Mouse (Mus musculus): Measurements from ENCODE around the gene Naa80. TPM values are rescaled to one million over a fixed set of nuclear protein-coding genes. Genes with fewer than 3 reads are reported as not detected.
A peak's percentile ranks its signal among the peaks of the same experiment; 100 is the strongest.
"Not testable (repeated sequence)": the region's sequence is repeated elsewhere in the genome, so short reads cannot be mapped to it uniquely, and the experiment has no call there.

Gene Naa80
- polyA plus RNA-seq, 1 experiment: 11.3 TPM

DNA sequence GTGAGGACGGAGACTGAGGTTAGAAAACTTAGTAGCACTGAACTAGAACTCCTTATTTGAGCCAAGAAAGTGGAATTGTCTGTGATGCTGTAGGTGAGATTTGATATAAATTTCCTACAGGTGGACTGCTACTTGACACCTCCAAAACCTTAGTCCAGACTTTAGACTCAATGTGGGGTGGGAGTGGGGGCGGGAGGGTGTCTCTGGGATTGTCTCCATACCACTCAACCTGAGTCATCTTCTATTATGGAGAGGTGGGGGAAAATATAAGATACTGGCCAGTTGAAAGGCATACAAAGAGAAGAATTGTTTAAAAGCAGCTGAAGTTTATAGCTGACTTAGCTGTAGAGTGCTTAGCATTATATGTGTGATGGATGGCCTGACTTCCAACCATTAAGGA lies 23.0 kb upstream of the Naa80 start:
- Histone ChIP-seq H3K4me1 (ENCODE audit: control insufficient read depth, insufficient read depth, low read length) (peaks cover 12% of the 10 kb centered on the region), H3K4me3 (ENCODE audit: insufficient read depth, low read length) (peak overlapping the region; percentile 76), H3K27ac (ENCODE audit: insufficient read depth, low read length) (peak overlapping the region; percentile 95)
- TF ChIP-seq POLR2A (IDR thresholded peaks at IDR 0.05; ENCODE audit: low read depth, low read length): no peak
- no peak for TF ChIP-seq CTCF (IDR thresholded peaks at IDR 0.05; ENCODE audit: borderline replicate concordance, insufficient read depth, low read length)

DNA sequence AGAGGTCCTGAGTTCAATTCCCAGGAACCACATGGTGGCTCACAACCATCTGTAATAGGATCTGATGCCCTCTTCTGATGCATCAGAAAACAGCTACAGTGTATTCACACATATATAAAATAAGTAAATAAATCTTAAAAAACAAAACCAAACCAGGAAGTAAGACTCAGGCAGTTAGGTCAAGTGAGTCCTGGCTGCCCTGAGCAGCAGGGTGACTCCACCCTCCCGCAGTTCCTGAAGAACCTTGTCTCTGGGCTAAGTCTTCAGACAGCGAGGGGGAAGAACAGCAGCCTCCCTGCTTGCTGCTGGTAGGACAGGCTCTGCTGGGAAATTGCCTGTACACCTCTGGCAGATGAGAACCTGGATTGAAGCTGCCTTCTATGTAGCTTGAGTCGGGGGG lies 22.3 kb upstream of the Naa80 start:
- TF ChIP-seq CTCF (IDR thresholded peaks at IDR 0.05; ENCODE audit: borderline replicate concordance, insufficient read depth, low read length) (no peak), POLR2A (IDR thresholded peaks at IDR 0.05; ENCODE audit: low read depth, low read length) (no peak)
- H3K27ac ChIP-seq (ENCODE audit: insufficient read depth, low read length): peak overlapping the region; percentile 7; the same call in 1 of the 2 replicates
- H3K4me1 ChIP-seq (ENCODE audit: control insufficient read depth, insufficient read depth, low read length): peaks cover 12% of the 10 kb centered on the region; the same call in 1 of the 2 replicates
- H3K4me3 ChIP-seq (ENCODE audit: insufficient read depth, low read length): peak overlapping the region; percentile 76

DNA sequence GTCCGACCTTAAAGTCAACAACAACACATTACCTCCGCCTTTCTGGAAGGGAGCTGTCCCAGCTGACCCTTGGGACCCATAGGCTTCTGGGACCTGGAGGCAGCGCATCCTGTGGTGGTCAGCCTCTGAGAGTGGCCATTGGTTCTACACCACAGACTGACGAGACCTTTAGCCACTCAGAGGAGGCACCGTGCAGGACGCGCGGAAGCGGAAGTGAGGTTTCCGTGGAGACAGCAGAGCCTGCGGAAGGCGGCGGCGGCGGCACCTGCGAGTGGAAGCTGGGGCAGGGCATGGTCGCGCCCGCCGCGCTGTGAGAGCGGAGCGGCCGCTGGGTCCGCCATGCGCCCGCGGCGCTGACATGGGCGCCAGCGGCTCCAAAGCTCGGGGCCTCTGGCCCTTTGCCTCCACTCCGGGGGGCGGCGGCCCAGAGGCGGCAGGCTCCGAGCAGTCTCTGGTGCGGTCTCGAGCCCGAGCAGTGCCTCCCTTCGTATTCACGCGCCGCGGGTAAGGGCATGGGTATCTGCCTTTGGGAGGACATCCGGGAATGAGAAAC lies 15.6 kb upstream of the Naa80 start, which contains the start of gene Tusc2:
TSS of gene Tusc2 (plus strand) at position 227 of the 553 bp plus-strand sequence.
- Histone ChIP-seq H3K27ac (ENCODE audit: insufficient read depth, low read length) (no peak within 1 kb of the TSS), H3K4me3 (ENCODE audit: insufficient read depth, low read length) (peak within 1 kb of the TSS; percentile 57), H3K4me1 (ENCODE audit: control insufficient read depth, insufficient read depth, low read length) (peaks cover 4% of the 10 kb centered on the region; the same call in 1 of the 2 replicates)
- TF ChIP-seq POLR2A (IDR thresholded peaks at IDR 0.05; ENCODE audit: low read depth, low read length) (peak; percentile 68), CTCF (IDR thresholded peaks at IDR 0.05; ENCODE audit: borderline replicate concordance, insufficient read depth, low read length) (no peak)

DNA sequence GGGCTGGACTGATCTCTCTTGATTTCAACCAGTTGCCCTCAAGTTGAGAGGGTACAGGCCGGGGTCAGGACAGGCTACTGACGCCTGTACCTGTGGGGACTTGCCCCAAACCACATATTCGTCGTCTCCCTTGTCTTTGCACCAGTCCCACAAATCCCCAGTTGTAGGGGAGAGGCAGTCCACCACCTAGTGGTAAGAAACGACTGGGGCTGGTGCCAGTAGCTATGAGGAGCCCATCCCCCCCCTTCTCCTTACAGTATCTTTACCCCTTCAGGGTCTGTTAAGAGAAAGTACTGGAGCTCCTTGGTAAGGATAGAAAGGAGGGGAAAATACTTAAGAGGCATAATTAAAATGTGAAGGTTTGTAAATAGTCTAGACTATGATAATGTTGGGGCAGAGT lies 13.1 kb upstream of the Naa80 start:
- H3K27ac ChIP-seq (ENCODE audit: insufficient read depth, low read length); H3K4me3 ChIP-seq (ENCODE audit: insufficient read depth, low read length); H3K4me1 ChIP-seq (ENCODE audit: control insufficient read depth, insufficient read depth, low read length): not testable (repeated sequence)

DNA sequence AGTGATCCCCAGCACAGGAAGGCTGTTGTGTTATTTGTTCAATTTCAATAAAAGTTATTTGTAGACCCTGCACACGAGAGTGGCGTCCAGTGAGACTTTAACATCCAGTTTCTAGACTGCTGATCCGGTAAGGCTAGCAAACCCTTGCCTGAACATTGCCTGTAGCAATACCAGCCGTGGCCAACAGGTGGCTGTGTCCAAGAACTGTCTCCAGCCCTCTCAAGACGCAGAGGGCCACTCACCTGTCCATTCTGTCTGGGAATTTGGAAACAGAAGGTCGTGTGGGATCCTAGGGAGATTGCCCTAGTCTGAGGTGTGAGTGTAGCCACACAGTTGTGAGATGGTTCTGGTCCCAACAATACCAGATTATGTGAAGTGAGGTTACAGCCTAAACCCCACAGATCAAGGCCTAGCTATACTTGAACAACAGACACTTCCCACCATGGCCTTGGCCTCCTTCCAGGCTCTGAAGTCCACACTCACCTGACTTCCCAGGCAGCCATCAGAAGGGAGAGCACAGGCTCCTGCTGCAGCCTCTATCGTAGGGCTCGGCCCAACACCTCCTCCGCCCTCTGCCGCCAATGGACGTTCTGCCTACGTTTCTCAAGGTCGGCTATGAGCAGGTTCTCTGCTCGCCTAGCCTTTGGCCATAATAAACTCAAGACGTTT lies 12.5 kb upstream of the Naa80 start:
- peak; percentile 83; the same call in 1 of the 2 replicates for TF ChIP-seq CTCF (IDR thresholded peaks at IDR 0.05; ENCODE audit: borderline replicate concordance, insufficient read depth, low read length)
- no peak for TF ChIP-seq POLR2A (IDR thresholded peaks at IDR 0.05; ENCODE audit: low read depth, low read length)
- Histone ChIP-seq H3K4me3 (ENCODE audit: insufficient read depth, low read length) (no peak overlapping the region), H3K4me1 (ENCODE audit: control insufficient read depth, insufficient read depth, low read length) (peaks cover 4% of the 10 kb centered on the region; the same call in 1 of the 2 replicates), H3K27ac (ENCODE audit: insufficient read depth, low read length) (no peak overlapping the region)

DNA sequence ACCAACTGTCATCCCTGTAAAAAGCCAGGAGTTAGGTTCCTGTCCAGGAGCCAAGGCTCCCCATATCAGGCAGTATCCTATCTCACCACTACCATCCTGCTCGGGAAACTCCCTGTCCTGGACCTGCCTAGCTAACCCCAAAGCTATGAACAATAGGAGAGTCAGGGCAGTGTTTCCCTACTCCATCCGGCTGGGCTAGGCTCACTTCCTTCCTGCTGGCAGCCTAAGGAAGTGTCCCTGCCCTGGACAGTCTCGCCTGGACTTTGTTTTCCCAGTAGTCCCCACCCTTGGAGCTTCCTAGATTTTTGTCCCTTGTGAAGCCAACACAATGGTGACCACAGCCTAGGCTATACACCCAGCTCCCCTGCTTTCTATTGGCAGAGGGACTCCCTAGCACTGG lies 11.8 kb upstream of the Naa80 start:
- TF ChIP-seq CTCF (IDR thresholded peaks at IDR 0.05; ENCODE audit: borderline replicate concordance, insufficient read depth, low read length) (no peak), POLR2A (IDR thresholded peaks at IDR 0.05; ENCODE audit: low read depth, low read length) (no peak)
- no peak overlapping the region for H3K27ac ChIP-seq (ENCODE audit: insufficient read depth, low read length)
- peaks cover 4% of the 10 kb centered on the region; the same call in 1 of the 2 replicates for H3K4me1 ChIP-seq (ENCODE audit: control insufficient read depth, insufficient read depth, low read length)
- no peak overlapping the region for H3K4me3 ChIP-seq (ENCODE audit: insufficient read depth, low read length)

DNA sequence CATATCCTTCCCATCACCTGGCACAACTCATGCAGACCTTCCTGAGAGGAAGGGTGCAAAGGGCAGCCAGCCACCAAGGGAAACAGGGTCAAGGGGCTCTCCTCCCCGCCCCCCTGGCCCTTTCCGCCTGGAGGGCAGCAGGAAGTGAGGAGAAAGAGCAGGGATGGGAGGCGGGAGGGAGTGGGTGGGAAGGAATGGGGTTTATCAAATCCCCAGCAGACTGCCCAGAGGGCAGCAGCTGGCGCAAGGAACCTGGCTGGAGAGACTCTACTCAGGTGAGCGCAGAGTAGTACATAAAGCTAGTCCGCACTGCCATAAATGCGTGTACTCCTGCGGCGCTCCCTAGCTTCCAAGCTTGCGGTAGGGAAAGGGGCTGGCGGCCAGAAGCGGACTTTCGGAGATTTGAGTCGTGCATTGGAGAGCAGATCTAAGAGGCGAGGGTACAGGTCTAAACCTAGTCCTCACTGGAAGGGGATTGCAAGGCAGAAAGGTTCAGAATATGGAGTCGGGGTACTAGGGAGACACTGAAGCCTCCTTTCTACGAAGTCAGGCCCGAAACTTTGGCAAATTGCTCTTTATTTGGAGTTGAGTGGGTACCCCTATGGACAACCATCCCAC lies 10.9 kb upstream of the Naa80 start, which contains the start of gene Hyal2:
TSS of gene Hyal2 (plus strand) at position 244 of the 618 bp plus-strand sequence.
- Histone ChIP-seq H3K27ac (ENCODE audit: insufficient read depth, low read length) (peak within 1 kb of the TSS; percentile 31; the same call in 1 of the 2 replicates), H3K4me3 (ENCODE audit: insufficient read depth, low read length) (peak within 1 kb of the TSS; percentile 81), H3K4me1 (ENCODE audit: control insufficient read depth, insufficient read depth, low read length) (peaks cover 4% of the 10 kb centered on the region; the same call in 1 of the 2 replicates)
- no peak for TF ChIP-seq POLR2A (IDR thresholded peaks at IDR 0.05; ENCODE audit: low read depth, low read length)
- no peak for TF ChIP-seq CTCF (IDR thresholded peaks at IDR 0.05; ENCODE audit: borderline replicate concordance, insufficient read depth, low read length)

DNA sequence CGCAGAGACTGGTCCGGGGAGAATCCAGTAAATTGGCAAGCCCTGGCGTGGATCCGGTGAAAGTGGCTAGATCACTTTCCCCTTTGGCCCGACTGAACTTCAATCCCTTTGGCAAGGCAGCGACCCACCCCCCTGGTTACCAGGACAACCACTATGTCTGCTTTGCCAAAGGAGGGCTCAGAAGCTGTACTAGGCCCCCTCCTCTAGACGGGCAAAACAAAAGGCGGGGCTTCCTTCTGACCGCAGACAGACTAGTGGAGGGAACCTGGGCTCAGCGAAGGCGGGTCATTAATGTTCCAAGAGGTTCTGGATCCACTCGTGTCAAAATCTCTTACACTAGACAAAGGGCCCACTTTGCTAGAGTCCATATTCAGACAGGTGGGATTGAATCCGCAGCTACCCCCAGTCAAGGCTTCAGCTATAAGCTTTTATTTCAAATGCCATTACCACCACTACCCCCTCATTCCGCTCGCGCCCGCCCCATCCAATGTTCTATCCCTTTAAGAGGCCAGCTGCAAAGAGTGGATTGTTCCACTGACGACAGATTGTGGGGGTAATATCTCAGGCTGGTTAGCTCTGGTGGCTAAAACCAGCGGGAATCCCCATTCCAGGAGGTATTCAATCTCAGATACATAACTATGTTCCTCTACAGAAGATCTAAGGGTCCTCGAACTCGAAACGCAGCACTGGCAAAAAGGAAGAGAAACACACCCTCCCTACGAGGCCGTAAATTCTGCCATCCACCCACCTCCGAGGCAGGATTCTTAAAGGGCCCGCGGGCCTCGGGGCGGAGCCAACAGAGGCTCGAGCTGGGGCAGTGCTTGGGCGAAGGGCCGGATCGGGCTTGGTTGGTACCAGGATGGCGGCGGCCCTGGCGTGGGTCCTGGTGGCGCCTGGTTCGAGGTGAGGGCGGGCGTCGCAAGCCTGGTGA lies 10.1 kb upstream of the Naa80 start:
- peaks cover 4% of the 10 kb centered on the region; the same call in 1 of the 2 replicates for H3K4me1 ChIP-seq (ENCODE audit: control insufficient read depth, insufficient read depth, low read length)
- TF ChIP-seq CTCF (IDR thresholded peaks at IDR 0.05; ENCODE audit: borderline replicate concordance, insufficient read depth, low read length): no peak
- peak; percentile 68 for TF ChIP-seq POLR2A (IDR thresholded peaks at IDR 0.05; ENCODE audit: low read depth, low read length)
- peak overlapping the region; percentile 31; the same call in 1 of the 2 replicates for H3K27ac ChIP-seq (ENCODE audit: insufficient read depth, low read length)
- H3K4me3 ChIP-seq (ENCODE audit: insufficient read depth, low read length): peak overlapping the region; percentile 81

DNA sequence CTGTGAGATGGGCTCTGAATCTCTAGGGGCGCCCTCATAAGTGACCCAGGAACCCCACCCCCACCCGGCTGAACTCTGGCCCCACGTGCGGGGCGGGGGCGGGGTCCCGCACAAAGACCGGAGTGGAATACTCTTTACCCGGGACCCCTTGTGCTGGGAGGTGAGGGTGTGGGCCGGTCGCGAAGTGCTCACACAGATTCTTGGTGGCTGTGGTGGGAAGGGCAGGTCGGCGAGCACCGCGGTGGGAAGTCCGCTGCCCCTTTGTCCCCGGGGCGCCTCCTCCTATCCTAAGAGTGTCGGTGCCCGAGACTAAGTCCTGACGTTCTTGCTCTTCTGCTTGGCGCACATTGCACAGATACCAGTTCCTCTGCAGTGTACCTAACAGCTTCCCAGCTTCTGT lies 9.4 kb upstream of the Naa80 start:
- Histone ChIP-seq H3K4me3 (ENCODE audit: insufficient read depth, low read length) (peak overlapping the region; percentile 81), H3K27ac (ENCODE audit: insufficient read depth, low read length) (peak overlapping the region; percentile 12; the same call in 1 of the 2 replicates), H3K4me1 (ENCODE audit: control insufficient read depth, insufficient read depth, low read length) (no peaks in the 10 kb centered on the region)
- TF ChIP-seq CTCF (IDR thresholded peaks at IDR 0.05; ENCODE audit: borderline replicate concordance, insufficient read depth, low read length) (no peak), POLR2A (IDR thresholded peaks at IDR 0.05; ENCODE audit: low read depth, low read length) (no peak)

All from embryonic fibroblast, embryonic 13.5 days (primary cell).